Mouse (Mus musculus): Measurements from ENCODE around the gene Wdr62.

DNA sequence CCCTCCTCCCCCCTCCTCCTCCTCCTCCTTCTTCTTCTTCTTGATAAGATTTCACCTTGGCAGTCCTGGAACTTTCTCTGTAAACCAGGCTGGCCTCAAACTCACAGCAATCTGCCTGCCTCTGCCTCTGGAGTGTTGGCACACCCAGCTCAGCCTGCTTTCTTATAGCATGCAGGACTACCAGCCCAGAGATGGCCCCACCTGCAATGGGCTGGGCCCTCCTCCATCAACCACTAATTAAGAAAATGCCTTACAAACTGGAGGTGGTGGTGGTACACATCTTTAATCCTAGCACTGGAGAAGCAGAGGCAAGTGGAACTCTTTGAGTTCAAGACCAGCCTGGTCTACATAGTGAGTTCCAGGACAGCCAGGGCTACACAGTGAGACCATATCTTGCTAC is 46.2 kb upstream of the Wdr62 start:
- TF ChIP-seq CTCF (IDR thresholded peaks at IDR 0.05; ENCODE audit: low read depth) = no peak
- TF ChIP-seq EP300 (IDR thresholded peaks at IDR 0.05; ENCODE audit: low read depth) = no peak
